Mouse (Mus musculus) embryonic facial prominence, embryonic 13.5 days (tissue): Measurements from ENCODE around the gene Bst2. TPM values are rescaled to one million over a fixed set of nuclear protein-coding genes. Genes with fewer than 3 reads are reported as not detected.

Source experiments
- ATAC-seq: fragments of 200-750 bp; cut with Nextera tagmentation; 2 replicates; pipeline ENCODE4 v1.8.0; 2017; ENCODE audit warnings: low read depth; ENCODE audit not compliant: insufficient number of reproducible peaks, insufficient read depth, low FRiP score, low TSS enrichment
- H3K27ac ChIP-seq: fragments of 300-500 bp; sonication (generic); 2 replicates; pipeline ENCODE4 v1.5.1; 2015; ENCODE audit warnings: moderate library complexity, mild to moderate bottlenecking, inconsistent platforms
- H3K27me3 ChIP-seq: fragments of 300-500 bp; sonication (generic); 2 replicates; pipeline ENCODE4 v1.6.1; 2015; ENCODE audit warnings: mild to moderate bottlenecking, inconsistent platforms
- H3K36me3 ChIP-seq: fragments of 300-500 bp; sonication (generic); 2 replicates; pipeline ENCODE4 v1.6.1; 2015; ENCODE audit warnings: mild to moderate bottlenecking, inconsistent platforms
- H3K4me1 ChIP-seq: fragments of 300-500 bp; sonication (generic); 2 replicates; pipeline ENCODE4 v1.6.1; 2015; ENCODE audit warnings: inconsistent platforms
- H3K4me2 ChIP-seq: fragments of 300-500 bp; sonication (generic); 2 replicates; pipeline ENCODE4 v1.6.1; 2015; ENCODE audit warnings: moderate library complexity, mild to moderate bottlenecking, inconsistent platforms
- H3K4me3 ChIP-seq: fragments of 300-500 bp; sonication (generic); 2 replicates; pipeline ENCODE4 v1.5.1; 2015; ENCODE audit warnings: mild to moderate bottlenecking, inconsistent platforms
- H3K9ac ChIP-seq: fragments of 300-500 bp; sonication (generic); 2 replicates; pipeline ENCODE4 v1.6.1; 2015; ENCODE audit warnings: mild to moderate bottlenecking, inconsistent platforms
- H3K9me3 ChIP-seq: fragments of 300-500 bp; sonication (generic); 2 replicates; pipeline ENCODE4 v1.6.1; 2016; ENCODE audit warnings: inconsistent platforms
- WGBS: fragments of 180-500 bp; shearing (Covaris S2); methylation state at CpG from one replicate; pipeline ENCODE4 v1.1.7; 2015; ENCODE audit warnings: mixed read lengths; 5-methylcytosine and 5-hydroxymethylcytosine counted together
- polyA plus RNA-seq: library from polyadenylated mRNA; unstranded; fragments of >200 nt; fragmentation: Nextera tagmentation; extraction: Ambion mirVana; gene quantifications from 2 replicates; pipeline ENCODE4 v1.2.1, GENCODE M21; 2015

Bst2 gene
- polyA plus RNA-seq, 1 experiment from 2014 or later: 18.0 TPM

GRCm38 (mm10) chr8:71569366-71570290 is 32.4 kb upstream of the Bst2 start:
- peaks cover 34% of the 10 kb centered on the region for H3K4me1 ChIP-seq
- no peaks in the 10 kb centered on the region for H3K9me3 ChIP-seq
- H3K4me2 ChIP-seq: peak overlapping the region; percentile 84
- H3K36me3 ChIP-seq: no peaks in the 10 kb centered on the region
- peak overlapping the region; percentile 61 for H3K4me3 ChIP-seq
- peak overlapping the region; percentile 65 for H3K9ac ChIP-seq
- H3K27me3 ChIP-seq: peaks cover 34% of the 10 kb centered on the region
- peak overlapping the region; percentile 83 for H3K27ac ChIP-seq
- peak; percentile 63 for ATAC-seq
- under 1% methylated on average over 51 of the region's 51 CpGs for WGBS

GRCm38 (mm10) chr8:71568941-71569340 is 31.7 kb upstream of the Bst2 start:
- Histone ChIP-seq H3K36me3 (no peaks in the 10 kb centered on the region), H3K4me2 (peak overlapping the region; percentile 84), H3K4me1 (peaks cover 34% of the 10 kb centered on the region), H3K4me3 (peak overlapping the region; percentile 61), H3K27ac (peak overlapping the region; percentile 83), H3K9me3 (peaks cover 5% of the 10 kb centered on the region), H3K9ac (peak overlapping the region; percentile 65; the same call in 1 of the 2 replicates), H3K27me3 (peaks cover 39% of the 10 kb centered on the region)
- 21% methylated on average over 6 of the region's 6 CpGs for WGBS
- ATAC-seq: no peak

GRCm38 (mm10) chr8:71568387-71568937 is 31.2 kb upstream of the Bst2 start, which contains the start of gene Slc27a1:
Slc27a1 (plus strand) TSS chr8:71568882.
- peak within 1 kb of the TSS; percentile 61 for H3K4me3 ChIP-seq
- no peaks in the 10 kb centered on the region for H3K36me3 ChIP-seq
- H3K27ac ChIP-seq: peak within 1 kb of the TSS; percentile 83
- H3K27me3 ChIP-seq: peaks cover 44% of the 10 kb centered on the region
- peak within 1 kb of the TSS; percentile 84 for H3K4me2 ChIP-seq
- H3K9ac ChIP-seq: peak within 1 kb of the TSS; percentile 65
- H3K9me3 ChIP-seq: peaks cover 6% of the 10 kb centered on the region
- ATAC-seq: no peak
- peaks cover 34% of the 10 kb centered on the region for H3K4me1 ChIP-seq
- 11% methylated on average over 13 of the region's 13 CpGs for WGBS

- no peak overlapping the region for H3K9ac ChIP-seq
- ATAC-seq: no peak
- H3K4me1 ChIP-seq: peaks cover 32% of the 10 kb centered on the region
- no peaks in the 10 kb centered on the region for H3K36me3 ChIP-seq
- peaks cover 52% of the 10 kb centered on the region for H3K27me3 ChIP-seq
- H3K9me3 ChIP-seq: peaks cover 6% of the 10 kb centered on the region
- H3K27ac ChIP-seq: no peak overlapping the region
- WGBS: 72% methylated on average over 7 of the region's 7 CpGs
- H3K4me3 ChIP-seq: no peak overlapping the region
- no peak overlapping the region for H3K4me2 ChIP-seq
Observed at GRCm38 (mm10) chr8:71567587-71567986, 30.3 kb upstream of the Bst2 start.

DNA sequence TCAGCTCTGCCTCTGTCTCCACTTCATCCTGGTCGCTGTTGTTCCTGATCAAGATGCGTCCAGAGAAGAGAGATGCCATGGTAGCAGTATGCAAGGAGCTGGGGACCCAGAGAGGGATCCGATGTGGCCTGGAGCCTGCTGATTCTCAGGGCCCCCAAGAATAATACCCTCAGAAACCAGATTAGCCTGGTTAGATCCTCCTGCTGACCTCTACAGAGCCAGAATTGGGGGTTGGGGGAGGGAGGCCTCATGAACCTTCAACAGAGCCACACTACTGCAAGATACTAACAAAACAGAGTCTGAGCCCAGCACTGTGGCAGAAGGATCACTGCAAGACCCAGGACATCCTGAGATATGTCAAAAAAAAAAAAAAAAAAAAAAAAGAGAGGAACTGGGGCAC is 29.2 kb upstream of the Bst2 start, which contains the start of gene Nxnl1:
TSS of gene Nxnl1 (minus strand) at position 101 of the 400 bp plus-strand sequence.
- ATAC-seq: no peak
- Histone ChIP-seq H3K27me3 (peaks cover 63% of the 10 kb centered on the region), H3K4me2 (no peak within 1 kb of the TSS), H3K36me3 (no peaks in the 10 kb centered on the region), H3K9me3 (peaks cover 6% of the 10 kb centered on the region), H3K4me3 (no peak within 1 kb of the TSS), H3K27ac (no peak within 1 kb of the TSS), H3K4me1 (peaks cover 28% of the 10 kb centered on the region), H3K9ac (0 out of 2 replicates have a peak within 1 kb of the TSS, but pooled peaks have one; percentile 21)
- 42% methylated on average over 3 of the region's 3 CpGs for WGBS

- ATAC-seq: no peak
- peaks cover 82% of the 10 kb centered on the region for H3K27me3 ChIP-seq
- no peak overlapping the region for H3K4me3 ChIP-seq
- H3K4me2 ChIP-seq: no peak overlapping the region
- peaks cover 6% of the 10 kb centered on the region for H3K9me3 ChIP-seq
- H3K36me3 ChIP-seq: no peaks in the 10 kb centered on the region
- no peak overlapping the region for H3K27ac ChIP-seq
- peaks cover 18% of the 10 kb centered on the region for H3K4me1 ChIP-seq
- no peak overlapping the region for H3K9ac ChIP-seq
- 81% methylated on average over 4 of the region's 4 CpGs for WGBS
Observed at GRCm38 (mm10) chr8:71563992-71564391, 26.7 kb upstream of the Bst2 start.

- no peaks in the 10 kb centered on the region for H3K36me3 ChIP-seq
- no peak for ATAC-seq
- peaks cover 83% of the 10 kb centered on the region for H3K27me3 ChIP-seq
- WGBS: under 1% methylated on average over 33 of the region's 33 CpGs
- no peak overlapping the region for H3K27ac ChIP-seq
- peak overlapping the region; percentile 35 for H3K4me3 ChIP-seq
- peak overlapping the region; percentile 56 for H3K4me2 ChIP-seq
- peaks cover 6% of the 10 kb centered on the region for H3K9me3 ChIP-seq
- peak overlapping the region; percentile 37 for H3K9ac ChIP-seq
- peaks cover 21% of the 10 kb centered on the region for H3K4me1 ChIP-seq
Observed at GRCm38 (mm10) chr8:71562751-71563150, 25.5 kb upstream of the Bst2 start.

DNA sequence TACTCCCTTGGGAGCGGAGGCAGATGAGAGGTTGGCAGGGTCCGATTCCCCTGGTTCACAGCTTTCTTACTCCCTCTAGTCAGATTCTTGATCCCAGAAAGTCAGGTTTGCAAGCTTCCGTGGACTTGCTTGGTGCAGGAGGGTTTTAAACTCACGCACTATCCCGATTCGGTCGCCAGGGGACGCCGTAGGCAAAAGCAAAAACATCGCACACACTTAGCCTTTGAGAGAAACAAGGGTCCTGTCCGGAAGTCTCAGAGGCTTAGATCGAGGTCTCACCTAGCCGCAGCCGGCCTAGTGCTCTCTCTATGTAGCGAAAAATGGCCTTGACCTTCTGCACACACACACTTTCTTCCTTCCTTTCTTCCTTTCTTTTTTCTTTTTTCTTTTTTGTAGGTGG is 24.1 kb upstream of the Bst2 start:
- H3K36me3 ChIP-seq: no peaks in the 10 kb centered on the region
- H3K4me3 ChIP-seq: no peak overlapping the region
- H3K9ac ChIP-seq: no peak overlapping the region
- H3K9me3 ChIP-seq: peaks cover 6% of the 10 kb centered on the region
- 4% methylated on average over 15 of the region's 15 CpGs for WGBS
- ATAC-seq: no peak
- H3K4me2 ChIP-seq: no peak overlapping the region
- peaks cover 21% of the 10 kb centered on the region for H3K4me1 ChIP-seq
- peaks cover 91% of the 10 kb centered on the region for H3K27me3 ChIP-seq
- no peak overlapping the region for H3K27ac ChIP-seq

GRCm38 (mm10) chr8:71560765-71561164 is 23.5 kb upstream of the Bst2 start:
- no peak overlapping the region for H3K27ac ChIP-seq
- peaks cover 6% of the 10 kb centered on the region for H3K9me3 ChIP-seq
- no peaks in the 10 kb centered on the region for H3K36me3 ChIP-seq
- no peak for ATAC-seq
- peaks cover 21% of the 10 kb centered on the region for H3K4me1 ChIP-seq
- WGBS: 85% methylated on average over 5 of the region's 5 CpGs
- H3K4me2 ChIP-seq: no peak overlapping the region
- no peak overlapping the region for H3K9ac ChIP-seq
- peaks cover 91% of the 10 kb centered on the region for H3K27me3 ChIP-seq
- no peak overlapping the region for H3K4me3 ChIP-seq

DNA sequence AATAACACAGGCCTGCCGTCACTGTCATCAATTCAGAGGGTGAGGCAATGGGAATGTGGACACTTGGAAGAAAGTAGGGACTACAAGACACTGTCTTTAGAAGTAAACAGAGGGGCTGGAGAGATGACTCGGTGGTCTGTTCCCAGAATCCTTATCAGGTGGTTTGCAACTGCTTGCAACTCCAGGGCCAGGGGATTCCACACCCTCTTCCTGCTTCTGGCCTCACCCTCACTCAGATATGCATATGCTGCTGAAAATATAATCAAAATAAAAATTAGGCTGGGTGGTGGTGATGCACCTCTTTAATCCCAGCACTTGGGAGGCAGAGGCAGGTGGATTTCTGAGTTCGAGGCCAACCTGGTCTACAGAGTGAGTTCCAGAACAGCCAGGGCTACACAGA is 22.8 kb upstream of the Bst2 start:
- Histone ChIP-seq H3K9me3 (peaks cover 6% of the 10 kb centered on the region), H3K27ac (no peak overlapping the region), H3K4me1 (peaks cover 21% of the 10 kb centered on the region), H3K36me3 (no peaks in the 10 kb centered on the region), H3K27me3 (peaks cover 92% of the 10 kb centered on the region), H3K4me3 (no peak overlapping the region), H3K4me2 (no peak overlapping the region), H3K9ac (no peak overlapping the region)
- WGBS: 70% methylated on average over 3 of the region's 3 CpGs
- ATAC-seq: no peak

DNA sequence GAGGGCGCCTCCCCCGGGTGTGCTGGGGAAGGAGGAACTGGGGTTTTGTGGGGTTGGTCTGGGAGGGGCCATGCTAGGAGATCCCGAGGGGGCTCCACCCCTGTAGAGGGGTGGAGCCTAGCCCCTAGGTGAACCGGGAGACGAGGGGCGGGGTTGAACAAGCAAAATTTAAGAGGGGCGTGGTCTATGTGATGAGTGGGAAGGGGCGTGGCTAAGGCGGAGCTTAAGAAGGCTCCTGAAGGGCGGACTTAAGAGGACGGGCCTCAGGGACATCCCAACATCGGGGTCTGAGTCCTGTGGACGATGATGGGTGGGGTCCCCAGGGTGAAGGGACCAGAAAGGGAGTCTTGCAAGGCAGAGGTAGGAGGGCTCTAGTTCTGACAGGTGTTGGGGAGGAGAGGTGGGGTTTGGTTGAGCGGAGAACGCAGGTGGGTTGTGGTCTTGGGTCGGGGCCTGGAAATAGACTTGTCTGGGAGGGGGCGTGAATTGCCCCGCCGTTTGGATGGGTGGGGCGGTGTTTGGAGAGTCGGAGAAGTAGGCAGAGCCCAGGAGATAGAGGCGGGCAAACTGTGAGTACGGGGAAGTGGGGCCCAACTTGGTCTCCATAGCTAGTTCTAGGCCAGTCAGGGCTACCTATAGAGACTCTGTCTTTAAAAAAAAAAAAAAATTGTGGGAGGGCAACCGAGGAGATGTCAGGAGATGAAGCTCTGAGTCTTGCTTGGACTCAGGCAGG is 21.9 kb upstream of the Bst2 start:
- H3K4me1 ChIP-seq: peaks cover 21% of the 10 kb centered on the region
- peak overlapping the region; percentile 43 for H3K4me3 ChIP-seq
- H3K9me3 ChIP-seq: peaks cover 3% of the 10 kb centered on the region
- 2% methylated on average over 24 of the region's 24 CpGs for WGBS
- H3K9ac ChIP-seq: peak overlapping the region; percentile 56
- peaks cover 89% of the 10 kb centered on the region for H3K27me3 ChIP-seq
- H3K27ac ChIP-seq: no peak overlapping the region
- H3K4me2 ChIP-seq: peak overlapping the region; percentile 64
- no peaks in the 10 kb centered on the region for H3K36me3 ChIP-seq
- 0 out of 2 replicates have a peak, but pooled peaks have one; percentile 27 for ATAC-seq
